Mouse (Mus musculus) heart, adult 9 months (tissue): ENCODE measurements around the gene Tmbim4.
"Not testable (repeated sequence)": the region's sequence is repeated elsewhere in the genome, so short reads cannot be mapped to it uniquely, and the experiment has no call there.

ENCODE experiments used
- DNase-seq, 2 experiments: peaks; one replicate each; pipeline ENCODE4 v3.0.0; 2022; ENCODE audit warnings: low spot score in 2 of 2

Tmbim4 gene

GRCm38 (mm10) chr10:120197061-120197835 is 4.1 kb upstream of the Tmbim4 start:
- DNase-seq: no peak

- DNase-seq: peak; percentile 64 to 80
Observed at GRCm38 (mm10) chr10:120201961-120202402, 592 bp downstream of the Tmbim4 start, which contains the start of gene Irak3. Gene Irak3 (minus strand): TSS chr10:120202130.

GRCm38 (mm10) chr10:120202467-120203250 is 1.3 kb downstream of the Tmbim4 start:
- DNase-seq: no peak

- DNase-seq: no peak
Observed at GRCm38 (mm10) chr10:120204591-120205210, 3.3 kb downstream of the Tmbim4 start.

- DNase-seq: no peak
Observed at GRCm38 (mm10) chr10:120208015-120208414, 6.6 kb downstream of the Tmbim4 start.

GRCm38 (mm10) chr10:120208575-120209538 is 7.5 kb downstream of the Tmbim4 start:
- peak; percentile 83 to 85 for DNase-seq

- no peak for DNase-seq
Observed at GRCm38 (mm10) chr10:120209539-120209925, 8.1 kb downstream of the Tmbim4 start.

- DNase-seq: no peak
Observed at GRCm38 (mm10) chr10:120210096-120210495, 8.7 kb downstream of the Tmbim4 start.

GRCm38 (mm10) chr10:120217099-120217498 is 15.7 kb downstream of the Tmbim4 start:
- not testable (repeated sequence) for DNase-seq

- DNase-seq: no peak
Observed at GRCm38 (mm10) chr10:120218996-120219395, 17.6 kb downstream of the Tmbim4 start.

GRCm38 (mm10) chr10:120219578-120220359 is 18.4 kb downstream of the Tmbim4 start:
- DNase-seq: peak in 1 of 2 experiments; percentile 25

GRCm38 (mm10) chr10:120220776-120221175 is 19.4 kb downstream of the Tmbim4 start:
- no peak for DNase-seq

- peak; percentile 69 to 82 for DNase-seq
Observed at GRCm38 (mm10) chr10:120226871-120227661, 25.7 kb downstream of the Tmbim4 start, which contains the start of gene Llph. Gene Llph (plus strand): TSS chr10:120227070.

GRCm38 (mm10) chr10:120231718-120232117 is 30.3 kb downstream of the Tmbim4 start:
- DNase-seq: peak in 1 of 2 experiments; percentile 44

- DNase-seq: peak in 1 of 2 experiments; percentile 40
Observed at GRCm38 (mm10) chr10:120233655-120234367, 32.4 kb downstream of the Tmbim4 start.

- DNase-seq: no peak
Observed at GRCm38 (mm10) chr10:120236855-120237254, 35.5 kb downstream of the Tmbim4 start.

GRCm38 (mm10) chr10:120238241-120238640 is 36.9 kb downstream of the Tmbim4 start:
- DNase-seq: no peak

- no peak for DNase-seq
Observed at GRCm38 (mm10) chr10:120239476-120239875, 38.1 kb downstream of the Tmbim4 start.

- no peak for DNase-seq
Observed at GRCm38 (mm10) chr10:120242421-120242820, 41.0 kb downstream of the Tmbim4 start.
